Mouse (Mus musculus): Measurements from ENCODE around the gene Hhat. TPM values are rescaled to one million over a fixed set of nuclear protein-coding genes. Genes with fewer than 3 reads are reported as not detected.

Gene Hhat
- total and polyA plus RNA-seq, 3 experiments = 0.21 to 1.2 (median 1.1) TPM

GRCm38 (mm10) chr1:192744880-192745239 lies 26.2 kb downstream of the Hhat start:
- Histone ChIP-seq H3K27me3 (replicated peaks) (no peaks in the 10 kb centered on the region), H3K36me3 (replicated peaks in 1 of 2; ENCODE audit: control insufficient read depth in 1 of 2, insufficient read depth in 1 of 2, low read length in 1 of 2) (no peaks in the 10 kb centered on the region), H3K9me3 (replicated peaks; ENCODE audit: low read length) (no peaks in the 10 kb centered on the region), H3K27ac (ENCODE audit: insufficient read depth, low read depth) (no peak overlapping the region), H3K79me2 (replicated peaks; ENCODE audit: control insufficient read depth, extremely low read depth, insufficient read depth, poor library complexity, severe bottlenecking) (no peaks in the 10 kb centered on the region), H3K4me1 (ENCODE audit: control insufficient read depth in 1 of 2, insufficient read depth in 2 of 2) (peaks cover 41 to 62% of the 10 kb centered on the region in 2 experiments), H3K4me3 (replicated peaks in 1 of 3; ENCODE audit: low read depth in 2 of 3, low read length in 2 of 3, poor library complexity in 1 of 3) (no peak overlapping the region), H3K4me2 (ENCODE audit: insufficient read depth, low read depth, poor library complexity, severe bottlenecking) (no peak overlapping the region), H3K9ac (ENCODE audit: insufficient read depth, low read depth) (no peak overlapping the region)
- TF ChIP-seq E2F4 (IDR thresholded peaks at IDR 0.05; ENCODE audit: insufficient replicate concordance, low read depth, low read length) (no peak), MEF2A (IDR thresholded peaks at IDR 0.05; ENCODE audit: borderline replicate concordance, low read depth, low read length) (no peak), POLR2AphosphoS2 (IDR thresholded peaks at IDR 0.05; ENCODE audit: low read depth, low read length) (no peak), TCF12 (IDR thresholded peaks at IDR 0.05; ENCODE audit: low read depth, low read length) (no peak), IRF4 (IDR thresholded peaks at IDR 0.05; ENCODE audit: low read depth, low read length) (no peak)
- dilution Hi-C loops (cut with MboI; ENCODE audit: extremely low pct_ligation_motif_present, extremely low pct_unique_long_range_greater_than_20kb, low sequenced_read_pairs) (no loop called here), in situ Hi-C loops (cut with MboI; ENCODE audit: low pct_ligation_motif_present, low pct_unique_long_range_greater_than_20kb, low sequenced_read_pairs) (no loop called here)
- no peak for DNase-seq (ENCODE audit: extremely low read depth)

GRCm38 (mm10) chr1:192742394-192743251 lies 28.4 kb downstream of the Hhat start:
- H3K9me3 ChIP-seq (replicated peaks; ENCODE audit: low read length) = no peaks in the 10 kb centered on the region
- in situ Hi-C loops (cut with MboI; ENCODE audit: low pct_ligation_motif_present, low pct_unique_long_range_greater_than_20kb, low sequenced_read_pairs) (no loop called here), dilution Hi-C loops (cut with MboI; ENCODE audit: extremely low pct_ligation_motif_present, extremely low pct_unique_long_range_greater_than_20kb, low sequenced_read_pairs) (no loop called here)
- DNase-seq (ENCODE audit: extremely low read depth) = peak; percentile 55
- H3K4me2 ChIP-seq (ENCODE audit: insufficient read depth, low read depth, poor library complexity, severe bottlenecking) = no peak overlapping the region
- H3K4me3 ChIP-seq (replicated peaks in 1 of 3; ENCODE audit: low read depth in 2 of 3, low read length in 2 of 3, poor library complexity in 1 of 3) = no peak overlapping the region
- no peaks in the 10 kb centered on the region for H3K27me3 ChIP-seq (replicated peaks)
- no peak for TF ChIP-seq MAZ (IDR thresholded peaks at IDR 0.05; ENCODE audit: low read depth, low read length)
- TF ChIP-seq MXI1 (IDR thresholded peaks at IDR 0.05; ENCODE audit: low read depth, low read length) = no peak
- TF ChIP-seq USF2 (conservative IDR thresholded peaks at IDR 0.05; ENCODE audit: low read depth, low read length) = no peak
- H3K79me2 ChIP-seq (replicated peaks; ENCODE audit: control insufficient read depth, extremely low read depth, insufficient read depth, poor library complexity, severe bottlenecking) = no peaks in the 10 kb centered on the region
- H3K4me1 ChIP-seq (ENCODE audit: control insufficient read depth in 1 of 2, insufficient read depth in 2 of 2) = peaks cover 27 to 40% of the 10 kb centered on the region in 2 experiments
- H3K36me3 ChIP-seq (replicated peaks in 1 of 2; ENCODE audit: control insufficient read depth in 1 of 2, insufficient read depth in 1 of 2, low read length in 1 of 2) = no peaks in the 10 kb centered on the region
- no peak overlapping the region for H3K9ac ChIP-seq (ENCODE audit: insufficient read depth, low read depth)
- H3K27ac ChIP-seq (ENCODE audit: insufficient read depth, low read depth) = no peak overlapping the region

GRCm38 (mm10) chr1:192741896-192742295 lies 29.1 kb downstream of the Hhat start:
- Histone ChIP-seq H3K27me3 (replicated peaks) (no peaks in the 10 kb centered on the region), H3K4me3 (replicated peaks in 1 of 3; ENCODE audit: low read depth in 2 of 3, low read length in 2 of 3, poor library complexity in 1 of 3) (no peak overlapping the region), H3K4me1 (ENCODE audit: control insufficient read depth in 1 of 2, insufficient read depth in 2 of 2) (peaks cover 22 to 32% of the 10 kb centered on the region in 2 experiments), H3K9ac (ENCODE audit: insufficient read depth, low read depth) (no peak overlapping the region), H3K36me3 (replicated peaks in 1 of 2; ENCODE audit: control insufficient read depth in 1 of 2, insufficient read depth in 1 of 2, low read length in 1 of 2) (no peaks in the 10 kb centered on the region), H3K4me2 (ENCODE audit: insufficient read depth, low read depth, poor library complexity, severe bottlenecking) (no peak overlapping the region), H3K79me2 (replicated peaks; ENCODE audit: control insufficient read depth, extremely low read depth, insufficient read depth, poor library complexity, severe bottlenecking) (no peaks in the 10 kb centered on the region), H3K9me3 (replicated peaks; ENCODE audit: low read length) (no peaks in the 10 kb centered on the region), H3K27ac (ENCODE audit: insufficient read depth, low read depth) (no peak overlapping the region)
- TF ChIP-seq MAFK (IDR thresholded peaks at IDR 0.05; ENCODE audit: insufficient replicate concordance, low read length) (no peak), JUND (conservative IDR thresholded peaks at IDR 0.05; ENCODE audit: low read depth, low read length) (no peak), ZNF384 (IDR thresholded peaks at IDR 0.05; ENCODE audit: low read depth, low read length) (no peak), ZC3H11A (IDR thresholded peaks at IDR 0.05; ENCODE audit: low read depth, low read length) (no peak), USF1 (IDR thresholded peaks at IDR 0.05; ENCODE audit: low read depth, low read length) (peak; percentile 76), CHD2 (IDR thresholded peaks at IDR 0.05; ENCODE audit: low read length) (no peak), JUN (IDR thresholded peaks at IDR 0.05; ENCODE audit: insufficient read depth, low read depth, low read length) (no peak), USF2 (conservative IDR thresholded peaks at IDR 0.05; ENCODE audit: low read depth, low read length) (peak; percentile 89), MAX (IDR thresholded peaks at IDR 0.05; ENCODE audit: low read length) (peak; percentile 69; the same call in 1 of the 2 replicates)
- in situ Hi-C loops (cut with MboI; ENCODE audit: low pct_ligation_motif_present, low pct_unique_long_range_greater_than_20kb, low sequenced_read_pairs) (no loop called here), dilution Hi-C loops (cut with MboI; ENCODE audit: extremely low pct_ligation_motif_present, extremely low pct_unique_long_range_greater_than_20kb, low sequenced_read_pairs) (no loop called here)
- no peak for DNase-seq (ENCODE audit: extremely low read depth)
